Mouse (Mus musculus): ENCODE measurements around the gene Msh2.
"Not testable (repeated sequence)": the region's sequence is repeated elsewhere in the genome, so short reads cannot be mapped to it uniquely, and the experiment has no call there.

Msh2 gene

DNA sequence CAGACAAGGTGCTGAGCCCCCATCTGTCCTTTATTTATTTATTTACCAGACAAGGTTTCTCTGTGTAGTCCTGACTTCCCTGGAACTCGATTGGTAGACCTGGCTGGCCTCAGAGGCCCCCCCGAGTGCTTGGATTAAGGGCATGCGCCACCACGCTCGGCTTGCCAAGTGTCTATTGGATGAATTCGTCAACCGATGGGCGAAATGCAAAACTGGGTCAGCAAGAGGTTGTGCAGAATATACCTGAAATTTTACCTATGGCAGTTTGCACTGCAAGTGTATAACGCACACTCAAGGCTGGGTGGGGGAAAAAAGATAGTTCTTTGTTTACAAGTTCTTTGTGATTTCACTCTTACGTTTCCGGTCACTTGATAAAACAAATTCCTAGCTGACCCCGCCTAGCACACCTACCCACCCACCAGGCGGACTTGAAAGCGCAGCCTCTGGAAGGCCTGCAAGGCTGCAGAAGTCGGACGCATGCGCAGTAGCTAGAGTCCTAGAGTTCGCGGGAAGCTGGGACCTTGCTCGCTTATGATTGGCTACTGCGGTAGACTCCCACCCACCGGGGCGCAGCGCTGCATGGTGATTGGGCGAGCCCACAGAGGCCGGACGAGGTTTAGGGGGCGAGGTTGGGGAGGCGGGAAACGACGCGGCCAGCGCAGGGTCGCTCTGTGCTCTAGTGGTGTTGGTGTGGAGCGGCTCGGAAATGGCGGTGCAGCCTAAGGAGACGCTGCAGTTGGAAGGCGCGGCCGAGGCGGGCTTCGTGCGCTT lies at the start of gene Msh2:
Gene Msh2 (plus strand): TSS at position 441 of the 771 bp plus-strand sequence.
- in situ Hi-C loops (cut with MboI; ENCODE audit: low sequenced_read_pairs) = no loop called here

DNA sequence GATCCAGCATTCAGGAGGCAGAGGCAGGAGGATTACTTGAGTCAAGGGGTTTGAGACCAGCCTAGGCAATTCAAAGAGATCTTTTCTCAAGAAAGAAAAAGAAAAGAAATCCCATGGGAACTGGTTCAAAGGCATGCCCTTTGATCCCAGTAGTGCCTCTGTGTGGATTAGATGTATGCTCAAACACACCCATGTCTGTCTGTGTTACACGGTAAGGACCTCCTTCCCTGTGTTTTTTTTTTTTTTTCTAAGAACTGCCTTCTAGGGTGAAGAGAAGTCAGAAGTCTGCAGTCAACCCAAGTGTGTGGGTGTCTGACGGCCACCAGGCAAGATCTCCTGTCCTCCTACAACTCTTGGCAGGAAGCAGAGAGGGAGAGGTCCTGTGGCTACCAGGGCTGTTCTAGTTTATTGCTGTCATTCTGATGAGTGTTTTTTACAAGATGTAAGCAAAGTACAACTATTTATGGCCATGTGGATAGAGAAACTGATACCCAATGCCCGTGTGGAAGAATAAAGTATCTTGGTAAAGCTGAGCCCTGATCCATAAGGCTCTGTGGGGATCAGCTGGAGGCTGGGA lies 46.5 kb upstream of the Msh2 start:
- in situ Hi-C loops (cut with MboI; ENCODE audit: low sequenced_read_pairs) = no loop called here

DNA sequence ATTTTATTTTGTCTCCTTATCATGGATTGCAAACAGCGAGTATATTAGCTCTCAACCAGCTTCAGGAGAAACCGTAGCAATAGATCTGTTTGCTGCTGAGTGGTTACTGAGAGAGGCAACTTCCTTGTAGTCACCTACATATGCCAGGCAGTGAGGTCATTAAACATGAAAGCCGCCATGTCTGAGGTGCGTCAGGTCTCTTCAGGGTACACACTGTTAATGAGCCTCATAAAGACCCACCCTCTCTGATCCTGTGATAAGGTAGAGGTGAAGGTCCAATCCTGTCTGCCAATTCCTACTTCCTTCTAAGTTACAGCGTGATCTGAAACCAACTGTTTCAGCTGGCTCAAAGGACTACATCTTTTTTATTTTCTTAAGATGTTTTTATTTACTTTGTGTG lies 44.0 kb upstream of the Msh2 start:
- in situ Hi-C loops (cut with MboI; ENCODE audit: low sequenced_read_pairs) = no loop called here

DNA sequence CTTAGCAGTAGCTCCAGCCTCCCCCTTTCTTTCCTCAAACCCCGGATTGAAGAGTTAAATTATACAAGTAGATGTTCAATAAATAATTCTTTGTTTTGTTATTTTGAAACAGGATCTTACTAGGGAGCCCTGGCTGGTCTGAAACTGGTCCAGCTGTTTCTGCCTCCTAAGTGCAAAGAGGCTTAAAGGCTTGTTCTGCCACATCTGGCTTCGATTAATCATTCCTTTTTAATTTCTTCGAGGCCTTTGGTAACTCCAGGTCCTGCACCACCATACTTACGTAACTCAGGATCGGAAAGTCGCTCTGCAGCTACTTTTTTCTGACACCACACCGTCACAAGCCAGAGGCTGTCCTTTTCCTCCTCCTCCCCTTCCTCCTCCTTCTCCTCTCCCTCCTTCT lies 43.4 kb upstream of the Msh2 start:
- in situ Hi-C loops (cut with MboI; ENCODE audit: low sequenced_read_pairs) = no loop called here

DNA sequence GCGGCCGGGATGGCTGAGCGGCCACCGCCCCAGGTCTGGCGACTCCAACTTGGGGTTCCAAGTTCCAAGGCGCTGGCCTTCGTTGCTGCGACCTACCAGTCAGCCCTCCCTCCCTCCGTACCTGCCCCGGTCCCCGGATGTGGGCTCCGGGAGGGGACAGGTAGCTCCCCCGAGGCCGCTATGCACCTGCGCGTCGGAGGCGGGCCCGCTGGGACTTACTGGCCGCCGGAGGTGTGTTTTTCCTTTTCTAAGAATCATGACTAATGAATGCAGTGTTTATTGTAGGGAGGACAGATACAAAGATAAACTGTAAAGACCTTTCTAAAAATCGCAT lies 35.1 kb upstream of the Msh2 start:
- in situ Hi-C loops (cut with MboI; ENCODE audit: low sequenced_read_pairs) = no loop called here

DNA sequence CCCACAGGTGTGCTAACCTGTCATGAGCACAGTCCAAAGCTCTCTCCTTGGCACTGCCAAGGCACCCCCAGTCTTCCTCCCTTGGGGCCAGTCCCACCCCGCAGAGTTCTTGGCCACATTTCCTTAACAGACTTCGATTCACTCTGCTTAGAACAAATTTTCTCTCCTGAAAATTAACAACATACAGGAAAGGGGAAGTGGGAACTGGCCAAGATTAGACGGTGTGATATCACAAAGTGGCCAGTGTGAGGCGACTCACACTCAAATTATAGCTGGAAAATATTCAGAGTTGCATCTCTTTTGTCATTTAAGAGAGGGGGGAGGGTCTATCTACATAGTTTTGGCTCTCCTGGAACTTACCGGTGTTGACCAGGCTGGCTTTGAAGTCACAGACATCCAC lies 32.9 kb upstream of the Msh2 start:
- in situ Hi-C loops (cut with MboI; ENCODE audit: low sequenced_read_pairs) = no loop called here

DNA sequence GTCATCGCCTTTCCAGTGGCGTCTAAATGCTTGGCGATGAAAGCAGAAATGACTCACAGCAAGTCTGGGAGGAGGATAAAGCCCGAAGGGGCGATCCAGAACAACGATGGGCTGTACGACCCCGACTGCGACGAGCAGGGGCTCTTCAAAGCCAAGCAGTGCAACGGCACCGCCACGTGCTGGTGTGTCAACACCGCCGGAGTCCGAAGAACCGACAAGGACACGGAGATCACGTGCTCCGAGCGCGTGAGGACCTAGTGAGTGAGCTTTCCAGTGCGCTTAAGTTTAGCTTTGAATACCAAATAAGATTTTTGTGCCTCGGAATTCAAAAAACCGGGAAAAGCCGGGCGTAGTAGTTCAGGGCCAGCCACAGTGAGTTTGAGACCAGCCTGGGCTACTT lies 31.9 kb upstream of the Msh2 start:
- in situ Hi-C loops (cut with MboI; ENCODE audit: low sequenced_read_pairs) = no loop called here

DNA sequence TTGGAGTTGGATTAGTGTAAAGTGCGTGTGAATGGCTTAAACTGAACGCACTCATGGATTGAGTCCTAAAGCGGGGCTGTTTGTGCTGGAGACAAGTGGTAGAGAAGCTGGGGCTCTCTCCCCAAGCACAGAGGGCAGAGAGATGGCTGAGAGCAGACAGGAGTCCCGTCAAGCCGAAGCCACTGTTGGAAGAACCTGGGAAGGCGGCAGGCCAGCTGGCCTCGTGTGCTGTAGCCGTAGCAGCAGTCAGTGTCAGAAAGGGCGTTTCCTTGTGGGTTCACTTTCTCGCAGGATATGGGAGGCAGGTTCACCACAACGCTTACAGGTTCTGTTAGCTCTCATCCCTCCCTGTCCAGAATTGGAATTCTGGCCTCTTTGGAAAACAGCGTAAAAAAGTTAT lies 31.1 kb upstream of the Msh2 start:
- in situ Hi-C loops (cut with MboI; ENCODE audit: low sequenced_read_pairs) = no loop called here

DNA sequence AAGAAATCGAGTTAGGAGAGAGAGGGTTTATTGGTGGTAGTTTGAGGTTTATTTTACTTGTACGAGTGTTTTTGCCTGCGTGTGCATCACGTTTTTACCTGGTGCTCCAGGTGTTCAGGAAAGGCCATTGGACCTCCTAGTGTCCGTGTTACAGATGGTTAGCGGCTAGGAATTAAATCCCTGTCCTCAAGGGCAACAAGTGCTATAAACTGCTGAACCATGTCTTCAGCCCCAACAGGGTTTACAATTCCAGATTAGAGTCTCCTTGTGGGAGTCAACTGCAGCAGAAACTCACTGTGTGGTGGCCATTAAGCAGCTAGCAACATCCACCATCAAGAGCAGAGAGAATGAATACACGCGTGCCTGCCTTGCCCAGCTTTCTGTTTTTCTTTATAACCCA lies 29.4 kb upstream of the Msh2 start:
- in situ Hi-C loops (cut with MboI; ENCODE audit: low sequenced_read_pairs) = no loop called here

DNA sequence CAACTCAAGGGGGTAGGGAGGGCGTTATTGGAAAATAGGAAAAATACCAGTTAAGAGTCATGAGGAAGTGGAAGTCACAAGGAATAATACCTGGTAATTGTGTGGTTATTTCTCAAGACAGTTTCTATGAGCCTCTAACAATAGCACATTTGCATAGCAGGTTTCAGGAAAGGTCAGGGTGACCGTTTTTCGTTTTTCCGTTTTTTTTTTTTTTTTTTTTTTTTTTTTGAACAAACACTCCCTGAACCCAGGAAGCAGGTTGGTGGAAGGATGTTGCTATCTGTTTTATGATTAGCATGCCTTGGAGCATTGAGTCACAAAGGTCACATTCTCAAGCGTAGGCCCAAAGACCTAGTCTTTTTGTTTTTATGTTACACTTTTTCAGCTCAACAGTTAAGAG lies 16.5 kb upstream of the Msh2 start:
- in situ Hi-C loops (cut with MboI; ENCODE audit: low sequenced_read_pairs) = not testable (repeated sequence)

DNA sequence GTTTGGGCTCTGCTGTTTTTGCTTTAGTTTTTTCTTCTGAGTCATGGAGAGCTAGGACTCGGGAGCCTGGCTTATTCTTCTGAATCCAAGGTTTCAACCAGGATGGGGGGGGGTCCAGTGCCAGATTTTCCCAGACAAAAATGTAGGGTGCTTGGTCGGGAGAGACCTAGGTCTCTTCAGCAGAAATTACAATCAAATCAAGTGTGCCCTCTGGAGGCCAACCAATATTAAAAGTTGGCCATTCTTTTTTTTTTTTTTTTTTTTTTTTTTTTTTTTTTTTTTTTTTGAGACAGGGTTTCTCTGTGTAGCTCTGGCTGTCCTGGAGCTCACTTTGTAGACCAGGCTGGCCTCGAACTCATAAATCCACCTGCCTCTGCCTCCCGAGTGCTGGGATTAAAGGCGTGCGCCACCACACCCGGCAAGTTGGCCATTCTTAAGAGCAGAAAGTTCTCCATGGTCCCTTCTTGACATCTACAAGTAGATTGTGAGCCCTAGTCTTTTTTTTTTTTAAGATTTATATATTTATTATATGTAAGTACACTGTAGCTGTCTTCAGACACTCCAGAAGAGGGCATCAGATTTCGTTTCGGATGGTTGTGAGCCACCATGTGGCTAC lies 10.1 kb upstream of the Msh2 start:
- in situ Hi-C loops (cut with MboI; ENCODE audit: low sequenced_read_pairs) = not testable (repeated sequence)

DNA sequence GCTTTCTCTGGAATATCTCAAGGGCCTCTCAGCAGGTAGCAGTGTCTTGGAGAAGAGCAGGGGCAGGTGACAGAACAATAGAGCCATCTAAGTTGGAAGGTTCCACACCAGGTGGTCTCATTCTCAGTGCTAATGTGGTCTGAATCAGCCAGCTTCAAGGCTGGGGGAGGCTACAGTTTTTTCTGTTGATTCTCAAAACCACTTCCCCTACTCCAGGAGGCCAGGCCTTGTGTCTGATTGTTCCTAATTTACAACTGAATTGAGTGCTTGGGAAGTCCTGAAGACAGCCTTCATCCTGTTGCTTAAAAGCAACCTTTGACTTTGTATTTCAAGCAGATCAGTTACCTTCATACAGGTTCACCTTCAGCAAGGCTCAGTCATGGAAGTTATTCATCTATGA lies 7.9 kb upstream of the Msh2 start:
- in situ Hi-C loops (cut with MboI; ENCODE audit: low sequenced_read_pairs) = no loop called here

DNA sequence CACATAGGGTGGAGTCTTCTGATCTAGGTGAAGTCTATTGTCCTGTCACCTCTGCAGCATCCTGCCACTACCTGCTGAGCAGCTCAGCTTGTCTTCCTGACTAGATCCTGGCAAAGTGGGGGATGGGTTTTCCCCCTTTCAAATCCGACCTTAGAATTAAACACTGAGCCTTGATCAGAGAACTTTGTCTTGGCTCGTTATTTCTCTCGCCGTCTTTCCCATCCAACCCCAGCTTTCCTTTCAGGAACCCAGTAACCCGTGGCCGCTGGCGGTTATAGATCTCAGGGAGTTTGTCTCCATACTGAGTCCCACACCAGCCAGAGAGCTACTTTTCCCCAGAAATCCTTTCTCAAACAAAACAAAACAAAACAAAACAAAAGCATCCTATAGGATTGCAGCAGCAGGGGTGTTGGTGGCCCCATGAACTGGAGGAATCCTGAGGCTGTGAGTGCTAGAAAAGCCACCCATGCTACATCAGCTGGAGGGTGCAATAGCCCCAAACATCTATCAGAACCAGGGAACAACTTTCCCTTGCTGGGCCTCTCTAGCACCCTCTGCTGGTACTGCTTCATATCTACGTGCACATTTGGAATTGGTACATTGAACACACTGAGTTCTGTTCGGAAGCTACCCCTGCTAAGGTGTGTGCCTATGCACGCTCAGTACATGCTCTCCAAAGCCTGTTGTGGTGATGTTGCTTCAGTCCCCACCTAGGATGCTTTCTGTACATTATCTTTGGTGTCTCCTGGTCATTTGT lies 6.9 kb upstream of the Msh2 start:
- in situ Hi-C loops (cut with MboI; ENCODE audit: low sequenced_read_pairs) = no loop called here

DNA sequence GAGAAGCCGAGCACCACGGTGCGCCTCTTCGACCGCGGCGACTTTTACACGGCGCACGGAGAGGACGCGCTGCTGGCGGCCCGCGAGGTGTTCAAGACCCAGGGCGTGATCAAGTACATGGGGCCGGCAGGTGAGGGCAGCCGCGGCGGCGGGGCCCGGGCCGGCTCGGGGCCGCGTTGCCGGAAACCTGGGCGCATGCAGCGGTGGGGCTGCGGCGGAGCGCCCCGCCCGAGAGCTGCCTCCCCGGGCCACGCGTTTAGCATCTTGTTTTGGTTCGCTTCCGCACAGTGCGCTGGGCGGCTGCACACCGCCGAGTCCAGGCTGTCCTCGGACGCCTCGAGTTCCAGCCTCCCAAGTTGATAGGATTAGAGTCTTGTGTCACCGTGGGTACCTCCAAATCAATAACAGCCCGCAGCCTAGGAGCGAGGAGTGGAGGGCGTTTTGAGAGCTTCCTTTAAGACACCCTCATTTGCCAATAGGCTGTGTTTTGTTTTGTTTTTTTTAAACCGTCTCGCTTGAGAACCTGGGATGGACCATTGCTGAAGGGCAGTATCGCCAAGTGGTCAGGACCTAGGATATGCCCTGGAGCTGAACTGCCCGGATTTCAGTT lies 652 bp downstream of the Msh2 start:
- in situ Hi-C loops (cut with MboI; ENCODE audit: low sequenced_read_pairs) = no loop called here

DNA sequence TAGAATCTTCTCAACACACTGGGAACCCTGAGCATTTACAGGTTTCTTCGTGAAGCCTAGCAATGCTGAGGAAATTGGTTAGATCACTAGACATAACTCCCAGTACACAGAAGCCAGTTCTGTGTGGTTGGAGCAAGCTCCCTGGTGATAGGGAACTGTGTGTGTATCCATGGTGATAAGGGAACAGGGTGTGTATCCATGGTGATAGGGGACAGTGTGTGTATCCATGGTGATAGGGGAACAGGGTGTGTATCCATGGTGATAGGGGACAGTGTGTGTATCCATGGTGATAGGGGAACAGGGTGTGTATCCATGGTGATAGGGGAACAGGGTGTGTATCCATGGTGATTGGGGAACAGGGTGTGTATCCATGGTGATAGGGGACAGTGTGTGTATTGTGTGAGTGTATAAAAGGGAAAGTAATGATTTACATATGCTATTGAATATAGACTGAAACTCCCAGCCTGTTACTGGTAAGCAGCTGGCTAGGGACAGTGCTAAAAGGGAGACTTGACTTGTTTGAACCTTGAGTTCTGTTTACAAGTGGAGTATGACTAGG lies 4.9 kb downstream of the Msh2 start:
- in situ Hi-C loops (cut with MboI; ENCODE audit: low sequenced_read_pairs) = not testable (repeated sequence)

DNA sequence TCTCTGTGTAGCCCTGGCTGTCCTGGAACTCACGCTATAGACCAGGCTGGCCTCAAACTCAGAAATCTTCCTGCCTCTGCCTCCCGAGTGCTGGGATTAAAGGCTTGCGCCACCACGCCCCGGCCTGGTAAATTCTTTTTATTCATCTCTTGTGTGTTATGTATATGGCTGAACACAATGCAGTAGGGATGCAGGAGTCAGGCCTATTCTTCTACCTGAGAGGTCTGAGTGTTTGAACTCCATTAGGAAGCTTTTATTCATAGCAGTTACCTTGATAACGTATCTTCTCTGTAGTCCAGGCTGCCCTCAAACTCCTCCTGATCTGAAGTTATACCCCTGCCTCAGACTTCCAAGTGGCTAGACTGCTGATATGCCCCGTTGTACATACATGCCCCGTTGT lies 5.5 kb downstream of the Msh2 start:
- in situ Hi-C loops (cut with MboI; ENCODE audit: low sequenced_read_pairs) = no loop called here

DNA sequence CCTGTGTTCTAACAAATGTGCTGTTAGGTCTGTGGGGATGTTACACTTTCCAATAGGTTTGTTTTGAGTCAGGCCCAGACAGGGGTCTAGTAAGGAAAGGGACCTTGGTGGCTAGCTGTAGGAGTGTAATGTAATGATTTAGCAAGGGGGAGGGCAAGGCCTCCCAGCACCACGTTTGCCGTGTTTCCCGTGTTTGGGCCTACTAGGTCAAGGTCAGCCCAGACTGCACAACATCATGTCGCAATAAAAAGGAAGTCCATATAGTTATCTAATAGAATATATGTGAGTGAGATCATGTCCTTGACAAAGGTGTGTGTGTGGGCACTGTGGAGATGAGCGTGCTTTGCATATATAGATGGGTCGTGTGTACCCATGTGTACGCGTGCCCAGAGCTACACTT lies 17.1 kb downstream of the Msh2 start:
- in situ Hi-C loops (cut with MboI; ENCODE audit: low sequenced_read_pairs) = loop anchor here (10.0 kb wide), 1 partner anchor 256 kb away; no protein-coding TSS in a partner anchor

DNA sequence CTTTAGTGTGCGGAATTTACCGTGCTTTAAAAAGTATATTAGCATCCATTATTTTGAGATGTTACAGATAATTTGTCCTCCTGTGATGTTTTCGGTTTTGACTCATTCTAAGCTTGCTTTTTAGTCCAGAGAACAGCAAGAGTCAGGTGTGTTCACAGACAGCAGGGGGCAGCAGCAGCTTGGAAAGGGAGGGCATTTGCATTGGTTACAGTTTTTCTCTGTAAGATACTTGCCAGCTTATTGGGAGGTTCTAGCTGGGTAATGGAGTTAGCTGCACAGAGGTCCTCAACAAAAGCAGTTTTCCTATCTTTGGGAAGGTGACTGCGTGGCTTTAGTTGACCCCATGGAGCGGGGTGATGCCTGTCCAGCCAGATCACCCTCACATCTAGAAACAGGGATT lies 19.8 kb downstream of the Msh2 start:
- in situ Hi-C loops (cut with MboI; ENCODE audit: low sequenced_read_pairs) = no loop called here

DNA sequence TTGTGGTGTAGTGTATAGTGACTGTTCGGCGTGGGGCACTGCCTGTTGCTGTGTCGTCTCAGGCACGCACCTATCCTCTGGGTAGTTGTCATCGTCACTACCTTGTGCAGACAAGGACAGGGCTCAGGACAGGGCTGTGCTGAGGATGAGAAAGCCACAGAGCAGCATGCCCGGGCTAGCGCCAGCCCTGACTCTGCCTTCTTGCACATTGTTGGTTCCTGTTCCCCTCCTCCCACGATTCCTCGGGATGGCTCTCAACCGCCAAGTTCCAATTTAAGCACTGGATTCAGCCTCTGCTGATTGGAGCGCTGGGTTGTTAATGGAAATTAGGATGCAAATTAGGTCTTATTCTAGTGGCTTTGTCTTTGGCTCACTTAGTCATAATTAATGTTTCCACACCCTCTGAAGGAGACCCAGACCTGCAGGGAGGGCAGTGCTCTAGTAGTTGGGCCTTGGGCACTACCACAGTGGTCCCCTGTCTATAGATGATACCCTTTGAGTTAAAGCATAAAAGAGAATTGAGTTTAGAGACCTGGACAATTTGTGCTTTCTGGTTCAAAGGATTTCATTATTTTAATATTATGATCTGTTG lies 23.8 kb downstream of the Msh2 start:
- in situ Hi-C loops (cut with MboI; ENCODE audit: low sequenced_read_pairs) = no loop called here

DNA sequence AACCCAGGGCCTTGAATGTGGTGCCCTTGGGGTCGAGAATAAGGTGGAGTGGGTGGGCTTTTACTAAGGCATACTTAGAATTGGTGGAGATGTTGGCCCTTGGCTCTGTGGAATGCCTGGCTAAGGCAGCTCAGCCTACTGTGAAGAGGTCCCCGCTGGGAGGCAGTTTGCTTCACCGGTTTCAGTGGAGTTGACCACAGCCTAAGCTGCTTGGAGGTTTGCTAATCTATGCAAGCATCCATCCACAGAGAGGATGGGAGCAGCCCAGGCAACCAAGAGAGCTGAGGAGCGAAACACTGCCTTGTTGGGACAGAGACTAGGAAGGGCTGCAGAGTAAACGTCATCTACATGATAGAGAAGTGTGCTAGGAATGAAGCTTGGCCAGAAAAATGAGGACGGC lies 24.7 kb downstream of the Msh2 start:
- in situ Hi-C loops (cut with MboI; ENCODE audit: low sequenced_read_pairs) = no loop called here

All from CH12F3 (cell line).